Mouse (Mus musculus): ENCODE results near the gene Olfr1501. TPM values are rescaled to one million over a fixed set of nuclear protein-coding genes. Genes with fewer than 3 reads are reported as not detected.

Olfr1501 gene
- not detected in 2 replicates for polyA plus RNA-seq (2015; fragmentation: Nextera tagmentation; extraction: Ambion mirVana)

GRCm38 (mm10) chr19:13850592-13850991 is at the start of gene Olfr1501:
Olfr1501 (minus strand) TSS chr19:13850692.

GRCm38 (mm10) chr19:13897828-13898227 is 47.3 kb upstream of the Olfr1501 start, which contains the start of gene Olfr1504:
Olfr1504 (minus strand) TSS chr19:13897928.

GRCm38 (mm10) chr19:13861495-13861894 is 11.0 kb upstream of the Olfr1501 start, which contains the start of gene Olfr1502:
Olfr1502 (plus strand) TSS chr19:13861795.

DNA sequence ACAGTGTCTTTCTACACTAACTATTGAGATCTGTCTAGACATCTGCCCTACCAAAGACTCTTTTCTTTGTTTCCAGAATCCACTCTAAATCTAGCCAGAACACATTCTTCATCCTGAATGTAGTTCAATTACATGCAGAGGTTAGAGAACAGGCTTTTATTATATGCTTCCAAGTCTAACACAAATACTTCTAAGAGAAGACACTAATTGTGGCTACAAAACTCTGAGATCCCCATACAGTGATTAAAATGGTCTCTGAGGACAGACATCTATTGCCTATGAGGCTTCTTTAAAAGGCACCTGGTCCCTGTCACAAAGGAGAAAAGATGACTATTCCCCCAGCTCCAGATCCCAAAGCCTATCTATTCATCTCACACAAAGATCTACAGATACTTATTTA is 20.1 kb downstream of the Olfr1501 start, which contains the start of gene Olfr1500:
TSS of gene Olfr1500 (minus strand) at position 101 of the 400 bp plus-strand sequence.

GRCm38 (mm10) chr19:13819347-13819746 is 31.1 kb downstream of the Olfr1501 start, which contains the start of gene Olfr1499:
Olfr1499 (minus strand) TSS chr19:13819447.

DNA sequence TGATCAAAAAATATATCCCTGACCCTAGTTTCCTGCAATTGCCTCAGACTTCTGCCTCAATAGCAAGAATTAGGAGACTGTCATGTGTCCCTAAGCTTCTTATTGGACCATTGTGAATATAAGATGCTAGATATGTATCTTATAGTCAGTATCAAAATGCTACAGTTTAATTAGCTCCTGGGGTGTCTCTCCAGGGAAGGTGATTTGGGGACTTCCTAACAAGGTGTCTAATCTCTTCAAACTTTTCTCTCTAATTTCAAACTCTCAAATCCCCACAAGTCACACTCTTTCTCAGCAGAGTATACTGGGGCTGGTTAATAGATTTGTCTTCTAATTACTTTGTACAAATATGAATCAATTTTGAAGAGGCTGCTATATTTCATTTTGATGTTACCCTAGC is 52.4 kb downstream of the Olfr1501 start, which contains the start of gene Olfr1497:
TSS of gene Olfr1497 (minus strand) at position 101 of the 400 bp plus-strand sequence.

Other genes with a start within 250 kb of the Olfr1501 start
- not detected in 2 replicates for gene Olfr1487, start 233.3 kb downstream of the Olfr1501 start, polyA plus RNA-seq (2015; fragmentation: Nextera tagmentation; extraction: Ambion mirVana)
- gene Olfr1489, start 219.1 kb downstream of the Olfr1501 start, polyA plus RNA-seq (2015; fragmentation: Nextera tagmentation; extraction: Ambion mirVana): not detected in 2 replicates
- not detected in 2 replicates for gene Olfr1490, start 199.6 kb downstream of the Olfr1501 start, polyA plus RNA-seq (2015; fragmentation: Nextera tagmentation; extraction: Ambion mirVana)
- gene Olfr1491, start 153.4 kb downstream of the Olfr1501 start, polyA plus RNA-seq (2015; fragmentation: Nextera tagmentation; extraction: Ambion mirVana): not detected in 2 replicates
- not detected in 2 replicates for gene Olfr1493-ps1, start 127.4 kb downstream of the Olfr1501 start, polyA plus RNA-seq (2015; fragmentation: Nextera tagmentation; extraction: Ambion mirVana)
- gene Olfr1494, start 111.0 kb downstream of the Olfr1501 start, polyA plus RNA-seq (2015; fragmentation: Nextera tagmentation; extraction: Ambion mirVana): not detected in 2 replicates
- gene Olfr1495, start 86.1 kb downstream of the Olfr1501 start, polyA plus RNA-seq (2015; fragmentation: Nextera tagmentation; extraction: Ambion mirVana): not detected in 2 replicates
- not detected in 2 replicates for gene Olfr1496, start 72.8 kb downstream of the Olfr1501 start, polyA plus RNA-seq (2015; fragmentation: Nextera tagmentation; extraction: Ambion mirVana)
- not detected in 2 replicates for gene Olfr1497, start 52.5 kb downstream of the Olfr1501 start, polyA plus RNA-seq (2015; fragmentation: Nextera tagmentation; extraction: Ambion mirVana)
- gene Olfr1499, start 31.2 kb downstream of the Olfr1501 start, polyA plus RNA-seq (2015; fragmentation: Nextera tagmentation; extraction: Ambion mirVana): not detected in 2 replicates
- not detected in 2 replicates for gene Olfr1500, start 20.2 kb downstream of the Olfr1501 start, polyA plus RNA-seq (2015; fragmentation: Nextera tagmentation; extraction: Ambion mirVana)
- not detected in 2 replicates for gene Olfr1502, start 11.1 kb upstream of the Olfr1501 start, polyA plus RNA-seq (2015; fragmentation: Nextera tagmentation; extraction: Ambion mirVana)
- not detected in 2 replicates for gene Olfr1504, start 47.2 kb upstream of the Olfr1501 start, polyA plus RNA-seq (2015; fragmentation: Nextera tagmentation; extraction: Ambion mirVana)
- not detected in 2 replicates for gene Olfr1505, start 62.8 kb upstream of the Olfr1501 start, polyA plus RNA-seq (2015; fragmentation: Nextera tagmentation; extraction: Ambion mirVana)